Mouse (Mus musculus): ENCODE measurements around the gene Krba1.

Krba1 gene

DNA sequence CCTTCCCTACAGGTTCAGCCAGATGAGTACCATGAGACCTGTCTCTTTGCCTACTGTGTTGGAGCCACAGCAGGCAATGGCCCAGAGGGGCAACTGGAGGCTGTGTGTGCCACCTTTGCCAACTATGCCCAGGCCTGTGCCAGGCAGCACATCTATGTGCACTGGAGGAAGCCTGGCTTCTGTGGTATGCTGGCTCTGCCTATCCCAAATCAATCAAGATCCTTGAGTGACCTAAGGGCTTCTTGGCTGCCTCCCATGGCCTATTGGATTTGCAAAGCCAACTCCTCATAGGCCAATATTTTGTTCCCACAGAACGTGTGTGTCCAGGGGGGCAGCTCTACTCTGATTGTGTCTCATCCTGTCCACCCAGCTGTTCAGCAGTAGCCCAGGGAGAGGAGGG, 56.8 kb downstream of the Krba1 start:
- no peak for DNase-seq (ENCODE audit: low read depth)

- no peak for DNase-seq (ENCODE audit: low read depth)
Observed at GRCm38 (mm10) chr6:48452771-48453170, 57.4 kb downstream of the Krba1 start.

DNA sequence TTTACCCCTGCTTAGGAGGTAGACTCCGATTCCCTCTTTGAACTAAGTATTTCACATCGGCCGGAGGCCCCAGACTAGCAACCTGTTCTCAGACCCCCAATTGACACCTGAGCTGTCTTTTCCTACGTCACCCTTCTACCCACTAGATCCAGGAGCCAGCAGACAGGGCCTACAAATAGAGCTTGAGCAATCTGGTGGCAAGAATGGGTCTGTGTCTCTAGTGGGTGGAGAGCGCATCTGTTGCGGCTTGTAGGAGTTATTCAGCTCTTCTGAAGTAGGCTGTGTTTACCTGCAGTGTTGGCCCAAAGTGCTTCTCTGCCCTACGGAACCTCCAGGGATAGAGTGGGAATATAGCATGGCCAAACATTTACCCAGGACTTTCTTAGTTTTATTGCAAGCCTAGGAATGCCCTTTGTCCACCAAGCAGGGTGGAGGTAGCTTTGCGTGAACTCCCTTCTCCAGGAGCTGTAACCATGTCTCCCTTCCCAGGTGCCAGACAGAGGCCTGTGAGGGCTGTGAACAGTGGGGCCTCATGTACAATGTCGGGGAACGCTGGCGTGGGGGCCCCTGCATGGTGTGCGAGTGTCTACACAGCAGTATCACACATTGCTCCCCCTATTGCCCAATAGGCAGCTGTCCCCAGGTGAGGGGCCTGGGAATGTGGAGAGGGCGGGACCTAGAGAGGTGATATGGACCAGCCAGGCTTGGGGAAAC, 69.7 kb downstream of the Krba1 start:
- DNase-seq (ENCODE audit: low read depth) = no peak

GRCm38 (mm10) chr6:48466715-48467114, 71.3 kb downstream of the Krba1 start:
- DNase-seq (ENCODE audit: low read depth) = no peak

GRCm38 (mm10) chr6:48467490-48467889, 72.1 kb downstream of the Krba1 start:
- DNase-seq (ENCODE audit: low read depth) = no peak

Measured in fibroblast of lung, adult 2 months (primary cell).